Mouse (Mus musculus) kidney, embryonic 15.5 days (tissue): ENCODE measurements around the gene 1700029J07Rik. TPM values are rescaled to one million over a fixed set of nuclear protein-coding genes. Genes with fewer than 3 reads are reported as not detected.

Experiments
- ATAC-seq: fragments of 200-750 bp; cut with Nextera tagmentation; replicated peaks from 2 replicates; pipeline ENCODE4 v1.8.0; 2017; ENCODE audit warnings: moderate TSS enrichment; ENCODE audit not compliant: low FRiP score
- H3K27ac ChIP-seq: fragments of 300-500 bp; sonication (generic); 2 replicates; pipeline ENCODE4 v1.5.1; 2015; ENCODE audit warnings: mild to moderate bottlenecking, inconsistent platforms
- H3K27me3 ChIP-seq: fragments of 300-500 bp; sonication (generic); 2 replicates; pipeline ENCODE4 v1.6.1; 2015; ENCODE audit warnings: inconsistent platforms
- H3K36me3 ChIP-seq: fragments of 300-500 bp; sonication (generic); 2 replicates; pipeline ENCODE4 v1.6.1; 2015; ENCODE audit warnings: inconsistent platforms
- H3K4me1 ChIP-seq: fragments of 300-500 bp; sonication (generic); 2 replicates; pipeline ENCODE4 v1.6.1; 2015; ENCODE audit warnings: inconsistent platforms
- H3K4me2 ChIP-seq: fragments of 300-500 bp; sonication (generic); 2 replicates; pipeline ENCODE4 v1.6.1; 2015; ENCODE audit warnings: moderate library complexity, mild to moderate bottlenecking, inconsistent platforms
- H3K4me3 ChIP-seq: fragments of 300-500 bp; sonication (generic); replicated peaks from 2 replicates; pipeline ENCODE4 v1.5.1; 2015; ENCODE audit warnings: mild to moderate bottlenecking, inconsistent platforms
- H3K9ac ChIP-seq: fragments of 300-500 bp; sonication (generic); 2 replicates; pipeline ENCODE4 v1.6.1; 2015; ENCODE audit warnings: mild to moderate bottlenecking, inconsistent platforms
- H3K9me3 ChIP-seq: fragments of 300-500 bp; sonication (generic); replicated peaks from 2 replicates; pipeline ENCODE4 v1.6.1; 2016; ENCODE audit warnings: inconsistent platforms
- WGBS: fragments of 180-500 bp; shearing (Covaris S2); methylation state at CpG from one replicate; pipeline ENCODE4 v1.1.7; 2015; ENCODE audit warnings: mixed read lengths; 5-methylcytosine and 5-hydroxymethylcytosine counted together
- polyA plus RNA-seq: library from polyadenylated mRNA; unstranded; fragments of >200 nt; fragmentation: Nextera tagmentation; extraction: Ambion mirVana; gene quantifications from 2 replicates; pipeline ENCODE4 v1.2.1, GENCODE M21; 2015

Gene 1700029J07Rik
- polyA plus RNA-seq: 4.9 and 5.5 TPM in 2 replicates

- Histone ChIP-seq H3K4me1 (peaks cover 17% of the 10 kb centered on the region), H3K4me3 (peak within 1 kb of the TSS; percentile 74), H3K27ac (peak within 1 kb of the TSS; percentile 91), H3K9ac (peak within 1 kb of the TSS; percentile 65), H3K4me2 (peak within 1 kb of the TSS; percentile 74), H3K27me3 (no peaks in the 10 kb centered on the region), H3K9me3 (peaks cover 4% of the 10 kb centered on the region), H3K36me3 (peaks cover 19% of the 10 kb centered on the region)
- WGBS: under 1% methylated on average over 57 of the region's 57 CpGs
- ATAC-seq: peak; percentile 98
Measured at GRCm38 (mm10) chr8:45975126-45975836, at the start of gene 1700029J07Rik, which contains the start of gene Ufsp2. Gene 1700029J07Rik, minus strand, starts transcription at chr8:45975252. Gene Ufsp2, plus strand, starts transcription at chr8:45975528.

- no peak for ATAC-seq
- Histone ChIP-seq H3K4me3 (no peak overlapping the region), H3K9me3 (no peaks in the 10 kb centered on the region), H3K4me1 (no peaks in the 10 kb centered on the region), H3K27ac (no peak overlapping the region), H3K36me3 (no peaks in the 10 kb centered on the region), H3K4me2 (no peak overlapping the region), H3K9ac (no peak overlapping the region), H3K27me3 (no peaks in the 10 kb centered on the region)
- WGBS: 57% methylated on average over 4 of the region's 4 CpGs
Measured at GRCm38 (mm10) chr8:46024392-46024791, 49.3 kb upstream of the 1700029J07Rik start.

- H3K9ac ChIP-seq: no peak overlapping the region
- WGBS: 93% methylated on average over 9 of the region's 9 CpGs
- H3K27ac ChIP-seq: no peak overlapping the region
- H3K36me3 ChIP-seq: no peaks in the 10 kb centered on the region
- no peak overlapping the region for H3K4me2 ChIP-seq
- no peak overlapping the region for H3K4me3 ChIP-seq
- no peaks in the 10 kb centered on the region for H3K27me3 ChIP-seq
- H3K4me1 ChIP-seq: no peaks in the 10 kb centered on the region
- no peak for ATAC-seq
- no peaks in the 10 kb centered on the region for H3K9me3 ChIP-seq
Measured at GRCm38 (mm10) chr8:46022758-46023157, 47.7 kb upstream of the 1700029J07Rik start.

DNA sequence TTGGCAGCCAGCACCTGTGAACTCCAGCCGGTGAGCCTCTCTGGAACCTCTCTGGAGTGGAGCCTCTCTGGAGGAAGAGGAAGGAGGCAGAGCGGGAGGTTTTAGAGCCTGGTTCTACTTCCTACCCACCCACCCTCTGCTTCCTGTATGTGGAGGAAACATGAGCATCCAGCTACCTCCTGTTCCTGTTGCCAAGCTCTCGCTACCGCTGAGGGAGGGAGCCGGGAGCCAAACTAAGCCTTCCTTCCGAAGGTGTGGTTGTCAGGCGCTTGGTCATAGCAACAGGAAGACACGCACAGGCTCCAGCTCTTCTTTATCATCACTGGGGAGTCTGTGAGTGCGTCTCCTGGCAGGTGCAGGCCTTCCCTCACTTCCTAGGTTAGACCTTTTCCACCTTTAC is 47.2 kb upstream of the 1700029J07Rik start:
- H3K4me2 ChIP-seq: no peak overlapping the region
- H3K36me3 ChIP-seq: no peaks in the 10 kb centered on the region
- no peak overlapping the region for H3K27ac ChIP-seq
- no peaks in the 10 kb centered on the region for H3K27me3 ChIP-seq
- no peak overlapping the region for H3K9ac ChIP-seq
- no peaks in the 10 kb centered on the region for H3K4me1 ChIP-seq
- H3K4me3 ChIP-seq: no peak overlapping the region
- H3K9me3 ChIP-seq: no peaks in the 10 kb centered on the region
- no peak for ATAC-seq
- 86% methylated on average over 9 of the region's 9 CpGs for WGBS

- H3K36me3 ChIP-seq: no peaks in the 10 kb centered on the region
- no peak overlapping the region for H3K9ac ChIP-seq
- peak overlapping the region; percentile 45 for H3K4me2 ChIP-seq
- H3K4me3 ChIP-seq: peak overlapping the region; percentile 3
- H3K27me3 ChIP-seq: no peaks in the 10 kb centered on the region
- ATAC-seq: peak; percentile 78
- H3K9me3 ChIP-seq: no peaks in the 10 kb centered on the region
- 17% methylated on average over 17 of the region's 17 CpGs for WGBS
- no peak overlapping the region; the same call in 1 of the 2 replicates for H3K27ac ChIP-seq
- peaks cover 8% of the 10 kb centered on the region for H3K4me1 ChIP-seq
Measured at GRCm38 (mm10) chr8:46010746-46011680, 36.0 kb upstream of the 1700029J07Rik start.

GRCm38 (mm10) chr8:46010306-46010705 is 35.3 kb upstream of the 1700029J07Rik start:
- H3K9ac ChIP-seq: no peak overlapping the region
- H3K9me3 ChIP-seq: no peaks in the 10 kb centered on the region
- peaks cover 8% of the 10 kb centered on the region for H3K4me1 ChIP-seq
- no peaks in the 10 kb centered on the region for H3K36me3 ChIP-seq
- H3K27ac ChIP-seq: no peak overlapping the region; the same call in 1 of the 2 replicates
- peak overlapping the region; percentile 3; the same call in 1 of the 2 replicates for H3K4me3 ChIP-seq
- no peaks in the 10 kb centered on the region for H3K27me3 ChIP-seq
- ATAC-seq: peak; percentile 33; the same call in 1 of the 2 replicates
- 68% methylated on average over 2 of the region's 2 CpGs for WGBS
- peak overlapping the region; percentile 45 for H3K4me2 ChIP-seq

- ATAC-seq: no peak
- Histone ChIP-seq H3K9ac (no peak overlapping the region), H3K27me3 (no peaks in the 10 kb centered on the region), H3K4me3 (no peak overlapping the region), H3K4me1 (peaks cover 8% of the 10 kb centered on the region), H3K36me3 (no peaks in the 10 kb centered on the region), H3K27ac (no peak overlapping the region), H3K4me2 (no peak overlapping the region), H3K9me3 (no peaks in the 10 kb centered on the region)
- WGBS: 42% methylated on average over 3 of the region's 3 CpGs
Measured at GRCm38 (mm10) chr8:46007050-46007672, 32.1 kb upstream of the 1700029J07Rik start.

DNA sequence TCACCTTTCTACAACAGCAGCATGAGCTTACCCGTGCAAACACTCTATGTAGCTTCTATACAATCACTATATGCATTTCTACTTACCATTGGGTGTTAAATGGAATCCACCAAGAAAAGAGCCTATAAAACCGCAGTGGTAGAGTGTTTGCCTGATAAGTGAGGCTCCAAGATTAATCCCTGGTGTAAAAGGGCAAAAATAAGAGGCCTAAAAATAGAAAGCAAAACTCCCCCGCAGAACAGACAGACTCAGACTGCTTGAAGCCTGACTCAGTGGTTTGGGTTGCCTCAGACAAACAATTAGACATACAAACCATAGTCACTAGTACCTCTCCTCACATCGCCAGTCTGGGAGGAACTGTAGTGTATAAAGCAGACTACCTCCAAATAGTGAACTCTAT is 30.5 kb upstream of the 1700029J07Rik start, which contains the start of gene Ankrd37:
TSS of gene Ankrd37 (minus strand) at position 112 of the 400 bp plus-strand sequence.
- peaks cover 3% of the 10 kb centered on the region for H3K4me1 ChIP-seq
- H3K9ac ChIP-seq: no peak within 1 kb of the TSS
- WGBS: 68% methylated on average over 4 of the region's 4 CpGs
- H3K27me3 ChIP-seq: no peaks in the 10 kb centered on the region
- H3K9me3 ChIP-seq: no peaks in the 10 kb centered on the region
- ATAC-seq: no peak
- H3K36me3 ChIP-seq: no peaks in the 10 kb centered on the region
- no peak within 1 kb of the TSS for H3K4me3 ChIP-seq
- no peak within 1 kb of the TSS for H3K4me2 ChIP-seq
- H3K27ac ChIP-seq: no peak within 1 kb of the TSS

DNA sequence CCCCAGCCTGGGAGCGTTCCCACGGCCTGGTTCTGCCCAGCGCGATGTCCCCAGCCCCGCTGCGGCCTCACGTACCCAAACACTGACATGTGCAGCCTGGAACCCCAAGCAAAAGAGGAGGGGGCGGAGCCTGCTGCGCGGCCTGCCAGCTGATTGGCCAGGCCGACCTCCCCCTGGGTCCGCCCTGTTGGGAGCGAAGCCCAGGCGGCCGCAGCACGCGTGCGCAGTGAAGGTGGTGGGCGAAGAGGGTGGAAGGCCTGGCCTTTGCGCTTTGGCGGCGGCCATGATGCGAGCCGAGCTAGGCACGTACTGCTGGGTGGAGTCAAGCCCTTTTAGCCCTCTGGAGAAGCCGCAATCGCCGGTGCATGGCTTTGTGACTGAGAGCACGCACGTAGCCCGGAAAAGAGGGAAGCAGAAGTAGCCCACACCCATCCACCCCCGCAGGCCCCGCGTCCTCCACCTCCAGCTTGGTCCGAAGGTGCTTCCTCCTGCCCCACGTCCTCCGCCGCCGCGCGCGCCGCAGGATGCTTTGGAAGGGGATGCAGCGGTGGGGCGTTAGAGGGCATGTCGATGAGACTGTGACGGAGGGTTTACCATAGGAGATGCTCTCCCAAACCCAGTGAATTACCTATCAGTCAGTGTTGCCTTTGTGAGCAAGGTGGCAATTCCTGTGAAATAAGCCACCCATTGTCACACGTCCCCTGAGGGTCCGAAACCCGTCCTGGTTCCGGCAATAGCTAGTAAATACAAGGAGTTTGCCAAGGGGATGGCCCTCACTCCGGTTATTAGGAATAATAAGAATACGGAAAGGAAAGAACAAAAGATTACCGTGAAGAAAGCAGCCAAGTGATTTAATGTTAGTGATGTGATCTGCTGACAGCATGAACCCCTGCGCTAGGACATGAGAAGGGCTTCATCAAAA is 25.0 kb upstream of the 1700029J07Rik start:
- Histone ChIP-seq H3K4me3 (peak overlapping the region; percentile 62), H3K9me3 (no peaks in the 10 kb centered on the region), H3K36me3 (peaks cover 28% of the 10 kb centered on the region), H3K27me3 (no peaks in the 10 kb centered on the region), H3K4me1 (peaks cover 14% of the 10 kb centered on the region), H3K4me2 (peak overlapping the region; percentile 90), H3K27ac (peak overlapping the region; percentile 96), H3K9ac (peak overlapping the region; percentile 60)
- ATAC-seq: peak; percentile 100
- WGBS: 6% methylated on average over 55 of the region's 55 CpGs

- Histone ChIP-seq H3K4me1 (peaks cover 14% of the 10 kb centered on the region), H3K27me3 (no peaks in the 10 kb centered on the region), H3K4me2 (peak within 1 kb of the TSS; percentile 90), H3K4me3 (peak within 1 kb of the TSS; percentile 62), H3K27ac (peak within 1 kb of the TSS; percentile 96), H3K36me3 (peaks cover 33% of the 10 kb centered on the region), H3K9ac (peak within 1 kb of the TSS; percentile 60), H3K9me3 (no peaks in the 10 kb centered on the region)
- no peak; the same call in 1 of the 2 replicates for ATAC-seq
- 3% methylated on average over 22 of the region's 22 CpGs for WGBS
Measured at GRCm38 (mm10) chr8:45999138-45999783, 24.2 kb upstream of the 1700029J07Rik start, which contains the start of gene Lrp2bp. Gene Lrp2bp, plus strand, starts transcription at chr8:45999303.
